Mouse (Mus musculus) urinary bladder, postnatal 10 days (tissue): ENCODE data around the gene Fhit.
"Not testable (repeated sequence)": the region's sequence is repeated elsewhere in the genome, so short reads cannot be mapped to it uniquely, and the experiment has no call there.

Source experiments
- DNase-seq: peaks from one replicate; pipeline ENCODE4 v3.0.0; 2022; ENCODE audit warnings: low spot score

Gene Fhit

GRCm38 (mm10) chr14:11161751-11162231 lies at the start of gene Fhit:
TSS of gene Fhit (minus strand) at chr14:11162035.
- DNase-seq = peak; percentile 66

- DNase-seq = no peak
Observed at GRCm38 (mm10) chr14:11206786-11207185, 45.0 kb upstream of the Fhit start.

- no peak for DNase-seq
Observed at GRCm38 (mm10) chr14:11160806-11161450, 907 bp downstream of the Fhit start.

GRCm38 (mm10) chr14:11159641-11160040 lies 2.2 kb downstream of the Fhit start:
- DNase-seq = no peak

GRCm38 (mm10) chr14:11159021-11159420 lies 2.8 kb downstream of the Fhit start:
- DNase-seq = no peak

- no peak for DNase-seq
Observed at GRCm38 (mm10) chr14:11157741-11158140, 4.1 kb downstream of the Fhit start.

GRCm38 (mm10) chr14:11151634-11152321 lies 10.1 kb downstream of the Fhit start:
- no peak for DNase-seq

GRCm38 (mm10) chr14:11133787-11134735 lies 27.8 kb downstream of the Fhit start:
- no peak for DNase-seq

GRCm38 (mm10) chr14:11132637-11133474 lies 29.0 kb downstream of the Fhit start:
- no peak for DNase-seq

GRCm38 (mm10) chr14:11125096-11125495 lies 36.7 kb downstream of the Fhit start:
- no peak for DNase-seq

GRCm38 (mm10) chr14:11119076-11119475 lies 42.8 kb downstream of the Fhit start:
- no peak for DNase-seq

GRCm38 (mm10) chr14:11085596-11085995 lies 76.2 kb downstream of the Fhit start:
- DNase-seq = no peak

- DNase-seq = no peak
Observed at GRCm38 (mm10) chr14:11083946-11084345, 77.9 kb downstream of the Fhit start.

GRCm38 (mm10) chr14:11083462-11083861 lies 78.4 kb downstream of the Fhit start:
- DNase-seq = no peak

- no peak for DNase-seq
Observed at GRCm38 (mm10) chr14:11063594-11063993, 98.2 kb downstream of the Fhit start.

- DNase-seq = no peak
Observed at GRCm38 (mm10) chr14:11060221-11060620, 101.6 kb downstream of the Fhit start.

- DNase-seq = not testable (repeated sequence)
Observed at GRCm38 (mm10) chr14:11039503-11040300, 122.1 kb downstream of the Fhit start.

- no peak for DNase-seq
Observed at GRCm38 (mm10) chr14:11021391-11021790, 140.4 kb downstream of the Fhit start.

GRCm38 (mm10) chr14:10978651-10979050 lies 183.2 kb downstream of the Fhit start:
- DNase-seq = no peak

GRCm38 (mm10) chr14:10941647-10942046 lies 220.2 kb downstream of the Fhit start:
- no peak for DNase-seq

- no peak for DNase-seq
Observed at GRCm38 (mm10) chr14:10933667-10934066, 228.2 kb downstream of the Fhit start.
